Mouse (Mus musculus): Measurements from ENCODE around the gene Gmppa.

DNA sequence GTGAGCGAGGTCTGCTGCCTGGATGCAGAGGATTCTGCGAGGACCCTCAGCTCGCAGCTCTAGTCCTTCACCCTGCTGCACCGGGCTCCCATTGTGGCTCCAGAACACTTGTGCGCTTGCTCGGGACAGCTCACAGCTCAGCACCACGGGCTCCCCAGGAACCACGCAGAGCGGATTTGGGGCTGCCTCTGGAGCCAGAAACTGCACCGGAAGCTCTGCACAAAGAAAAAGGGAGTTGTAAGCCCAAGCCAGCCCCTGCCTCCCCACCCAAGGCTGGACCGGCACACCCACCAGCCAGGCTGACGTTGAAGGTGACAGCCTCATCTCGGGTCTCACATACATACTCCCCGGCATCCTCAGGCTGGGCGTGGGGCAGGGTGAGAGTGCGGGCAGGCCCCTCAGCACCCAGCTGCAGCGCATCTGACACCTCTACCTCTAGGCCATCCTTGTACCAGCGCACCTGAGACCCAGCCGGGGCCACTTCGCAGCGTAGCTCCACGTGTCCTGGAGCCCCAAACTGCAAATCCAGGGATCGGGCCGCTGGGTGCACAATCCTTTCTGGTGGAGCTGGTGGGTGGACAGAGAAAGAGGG lies 56.9 kb downstream of the Gmppa start:
- TF ChIP-seq CTCF (IDR thresholded peaks at IDR 0.05; ENCODE audit: low read depth, low read length) (no peak), POLR2A (IDR thresholded peaks at IDR 0.05; ENCODE audit: extremely low read depth, insufficient read depth, low read length) (no peak)
